Mouse (Mus musculus) small intestine, adult 2 months (tissue): ENCODE measurements around the gene Nfib.

Source experiments
- CTCF ChIP-seq: fragments of 200-500 bp; IDR thresholded peaks from 2 replicates; pipeline ENCODE4 v1.5.1; 2012; ENCODE audit warnings: low read depth, mild to moderate bottlenecking, control low read depth, inconsistent platforms, low read length, moderate library complexity, mixed read lengths; ENCODE audit not compliant: insufficient replicate concordance, insufficient read length; ENCODE audit errors: extremely low read depth
- POLR2A ChIP-seq: fragments of 200-500 bp; IDR thresholded peaks from 2 replicates; pipeline ENCODE4 v1.6.1; 2012; ENCODE audit warnings: low read depth, mild to moderate bottlenecking, control low read depth, inconsistent platforms, low read length, moderate library complexity

DNA sequence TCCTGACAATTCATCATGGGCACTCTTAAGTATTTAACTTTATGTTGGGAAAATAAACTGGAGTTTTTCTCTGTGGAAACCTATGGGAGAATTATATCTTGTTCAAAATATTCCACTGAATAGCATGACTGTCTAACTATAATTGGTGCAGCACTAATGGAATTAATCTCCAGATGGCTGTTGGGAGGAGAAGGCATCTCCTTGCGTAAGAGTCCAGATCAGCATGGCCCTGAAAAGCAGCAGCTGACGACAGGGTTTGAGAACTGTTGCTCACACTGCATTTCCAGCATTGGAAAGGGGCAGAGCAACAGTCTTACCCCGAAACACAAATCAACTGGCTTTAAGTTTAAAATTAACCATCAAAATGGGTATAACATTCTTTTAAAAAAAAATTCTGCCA is 380.6 kb downstream of the Nfib start:
- no peak for TF ChIP-seq CTCF
- TF ChIP-seq POLR2A: no peak
